Mouse (Mus musculus) left cerebral cortex, adult 9 months (tissue): ENCODE measurements around the gene Galnt16.

ENCODE experiments used
- DNase-seq, 2 experiments: peaks; one replicate each; pipeline ENCODE4 v3.0.0; 2022; ENCODE audit warnings: low spot score in 2 of 2

The Galnt16 gene

GRCm38 (mm10) chr12:80662322-80662721 is 144.2 kb downstream of the Galnt16 start:
- DNase-seq: no peak

DNA sequence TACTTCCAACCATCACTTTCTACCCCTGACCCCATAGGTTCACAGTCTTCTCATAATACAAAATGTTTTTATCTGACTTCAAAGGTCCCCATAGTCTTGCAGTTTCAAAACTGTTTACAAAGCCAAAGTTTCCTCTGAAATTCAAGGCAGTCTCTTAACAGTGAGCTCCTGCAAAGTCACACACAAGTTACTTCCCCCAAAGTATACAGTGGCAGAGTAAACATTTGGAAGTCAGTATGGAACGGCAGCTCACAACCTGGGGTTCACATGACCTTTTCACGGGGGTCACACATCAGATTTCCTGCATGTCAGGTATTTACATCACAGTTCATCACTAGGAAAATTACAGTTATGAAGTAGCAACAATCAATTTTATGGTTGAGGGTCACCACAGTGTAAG is 145.9 kb downstream of the Galnt16 start:
- DNase-seq: no peak

DNA sequence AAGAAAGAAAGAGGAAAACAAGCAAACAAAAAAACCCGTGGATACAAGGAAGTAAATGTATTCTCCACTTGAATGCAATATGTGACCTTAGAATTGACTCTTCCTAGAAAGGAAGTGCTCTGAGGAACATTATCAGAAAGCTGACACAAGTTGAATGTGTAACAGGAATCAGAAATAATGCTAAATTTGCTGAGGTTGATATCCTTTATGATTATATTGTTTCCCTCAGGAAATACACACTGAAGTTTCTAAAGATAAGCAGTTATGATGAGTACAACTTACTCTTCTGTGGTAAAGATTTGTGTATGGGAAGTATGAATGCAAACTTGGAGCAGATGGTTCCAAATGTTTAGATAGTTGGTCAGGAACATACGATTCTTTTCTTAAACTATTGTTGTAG is 150.3 kb downstream of the Galnt16 start:
- no peak for DNase-seq

DNA sequence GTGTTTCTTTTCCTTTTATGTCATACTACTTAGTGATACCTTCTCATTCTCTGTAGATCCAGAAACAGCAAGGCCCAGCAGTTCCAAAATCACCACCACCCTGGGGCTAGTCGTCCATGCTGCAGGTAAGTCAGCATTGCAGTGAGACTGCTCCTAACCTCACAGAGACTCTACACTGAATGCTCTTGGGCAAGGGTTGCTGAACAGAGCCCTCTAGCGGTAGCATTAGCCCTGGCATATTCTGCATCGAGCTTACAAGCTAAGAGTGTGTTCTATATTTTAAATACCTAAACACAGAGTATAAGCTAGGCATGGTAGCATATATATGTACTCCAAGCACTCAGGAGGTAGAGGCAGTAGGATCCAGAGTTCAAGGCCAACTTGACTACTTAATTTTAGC is 155.1 kb downstream of the Galnt16 start:
- DNase-seq: peak in 1 of 2 experiments; percentile 73
